Mouse (Mus musculus) E14TG2a.4 (cell line): ENCODE data around the gene Mrpl2.

ENCODE experiments used
- H3K27me3 ChIP-seq: 2 replicates; pipeline ENCODE4 v1.6.1; 2014; ENCODE audit warnings: low read length, control low read depth; ENCODE audit not compliant: insufficient read depth
- H3K36me3 ChIP-seq: 2 replicates; pipeline ENCODE4 v1.6.1; 2014; ENCODE audit warnings: low read length, control low read depth; ENCODE audit not compliant: insufficient read depth
- H3K4me1 ChIP-seq: replicated peaks from 2 replicates; pipeline ENCODE4 v1.6.1; 2014; ENCODE audit warnings: low read depth, low read length, control low read depth
- H3K4me3 ChIP-seq: replicated peaks from 2 replicates; pipeline ENCODE4 v1.5.1; 2014; ENCODE audit warnings: mild to moderate bottlenecking, low read length
- H3K9me3 ChIP-seq: 2 replicates; pipeline ENCODE4 v1.6.1; 2014; ENCODE audit warnings: low read length, control low read depth
- CTCF ChIP-seq: conservative IDR thresholded peaks from 2 replicates; pipeline ENCODE4 v1.5.1; 2014; ENCODE audit warnings: low read length
- NANOG ChIP-seq: IDR thresholded peaks from 2 replicates; pipeline ENCODE4 v1.6.1; 2014; ENCODE audit warnings: borderline replicate concordance, low read length, mixed read lengths
- POU5F1 ChIP-seq: IDR thresholded peaks from 2 replicates; pipeline ENCODE4 v1.6.1; 2014; ENCODE audit warnings: low read length, borderline replicate concordance

Gene Mrpl2

DNA sequence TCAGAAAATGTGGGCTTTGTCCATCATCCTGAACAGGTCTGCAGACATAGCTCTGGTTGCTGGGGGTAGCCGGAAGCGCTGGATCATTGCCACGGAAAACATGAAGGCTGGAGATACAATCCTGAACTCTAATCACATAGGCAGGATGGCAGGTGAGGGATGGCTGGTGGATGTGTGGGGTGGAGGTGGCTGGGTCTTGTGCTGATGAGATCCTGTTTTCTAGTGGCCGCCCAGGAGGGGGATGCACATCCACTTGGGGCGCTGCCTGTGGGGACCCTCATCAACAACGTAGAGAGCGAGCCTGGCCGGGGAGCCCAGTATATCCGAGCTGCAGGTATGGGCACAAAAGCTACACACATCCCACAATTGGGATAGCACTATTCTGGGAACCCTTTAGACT, 2.4 kb downstream of the Mrpl2 start:
- TF ChIP-seq NANOG, result no peak
- TF ChIP-seq CTCF, result no peak
- TF ChIP-seq POU5F1, result no peak
- Histone ChIP-seq H3K9me3 (no peaks in the 10 kb centered on the region), H3K27me3 (peaks cover 3% of the 10 kb centered on the region; the same call in 1 of the 2 replicates), H3K36me3 (peaks cover 43% of the 10 kb centered on the region), H3K4me1 (peaks cover 75% of the 10 kb centered on the region), H3K4me3 (no peak overlapping the region)

GRCm38 (mm10) chr17:46649811-46650210, 3.8 kb downstream of the Mrpl2 start:
- TF ChIP-seq POU5F1 (no peak), NANOG (no peak), CTCF (no peak)
- peaks cover 77% of the 10 kb centered on the region for H3K4me1 ChIP-seq

DNA sequence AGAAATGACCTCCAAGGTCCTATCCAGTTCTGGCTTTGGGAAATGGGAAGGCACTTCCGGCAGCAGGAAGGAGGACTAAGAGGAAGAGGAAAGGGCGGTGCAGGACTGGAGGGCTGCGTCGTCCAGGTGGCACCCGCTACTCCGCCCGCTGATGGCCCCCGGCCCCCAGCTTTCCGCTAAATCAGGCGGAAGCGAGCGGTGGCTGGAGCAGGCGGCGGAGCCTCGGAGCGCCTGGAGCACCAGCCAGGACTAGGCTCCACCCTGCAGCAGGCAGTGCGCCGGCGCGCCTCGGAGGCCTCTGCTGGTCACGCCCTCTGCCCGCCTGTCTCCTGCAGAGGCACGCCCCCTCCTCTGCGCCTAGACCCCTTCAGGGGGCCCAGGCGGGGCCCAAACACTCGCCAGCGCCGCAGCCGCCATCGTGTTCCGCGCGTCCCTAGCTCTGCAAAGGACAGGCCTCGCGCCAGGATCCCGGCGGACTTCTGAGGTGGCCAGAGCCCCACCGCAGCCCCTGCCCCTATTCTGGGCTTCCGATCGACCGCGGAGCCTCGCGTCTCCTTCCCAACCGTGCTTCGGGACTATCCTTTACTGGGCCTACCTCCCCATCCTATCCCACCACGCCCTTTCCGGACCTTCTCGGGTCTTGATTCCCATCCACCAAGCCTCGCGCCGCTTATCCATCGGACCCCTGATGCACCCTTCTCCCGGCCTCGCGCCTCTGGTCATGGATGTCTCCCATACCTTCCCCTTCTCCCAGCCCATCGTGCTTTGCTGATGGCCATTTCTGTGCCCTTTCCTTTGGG, 4.4 kb downstream of the Mrpl2 start, which contains the start of gene Cul7:
Gene Cul7 (plus strand): TSS at position 106 of the 800 bp plus-strand sequence.
- TF ChIP-seq NANOG (no peak), CTCF (no peak), POU5F1 (no peak)
- H3K4me3 ChIP-seq, result peak within 1 kb of the TSS; percentile 86

More at GRCm38 (mm10) chr17:46649811-46650210, 3.8 kb downstream of the Mrpl2 start:
- H3K27me3 ChIP-seq, result peaks cover 3% of the 10 kb centered on the region; the same call in 1 of the 2 replicates
- H3K9me3 ChIP-seq, result no peaks in the 10 kb centered on the region
- peaks cover 57% of the 10 kb centered on the region for H3K36me3 ChIP-seq
- peak overlapping the region; percentile 86 for H3K4me3 ChIP-seq

DNA sequence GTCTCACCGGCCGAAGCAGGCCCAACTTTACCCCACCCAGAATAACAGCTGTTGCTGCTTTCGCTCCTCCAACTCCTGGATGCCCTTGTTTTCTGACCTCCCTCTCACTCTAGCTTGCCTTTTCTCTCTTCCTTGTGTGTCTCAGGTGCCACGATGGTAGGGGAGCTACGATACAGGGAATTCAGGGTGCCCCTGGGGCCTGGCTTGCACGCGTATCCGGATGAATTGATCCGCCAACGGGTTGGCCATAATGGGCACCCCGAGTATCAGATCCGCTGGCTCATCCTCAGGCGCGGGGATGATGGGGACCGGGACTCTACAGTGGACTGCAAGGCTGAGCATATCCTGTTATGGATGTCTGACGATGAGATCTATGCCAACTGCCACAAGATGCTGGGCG, 5.3 kb downstream of the Mrpl2 start:
- TF ChIP-seq POU5F1 (no peak), CTCF (no peak), NANOG (no peak)
- H3K4me3 ChIP-seq, result peak overlapping the region; percentile 86

More for the DNA sequence above, 4.4 kb downstream of the Mrpl2 start, which contains the start of gene Cul7:
- peaks cover 3% of the 10 kb centered on the region; the same call in 1 of the 2 replicates for H3K27me3 ChIP-seq
- peaks cover 60% of the 10 kb centered on the region for H3K36me3 ChIP-seq
- no peaks in the 10 kb centered on the region for H3K9me3 ChIP-seq
- peaks cover 73% of the 10 kb centered on the region for H3K4me1 ChIP-seq

DNA sequence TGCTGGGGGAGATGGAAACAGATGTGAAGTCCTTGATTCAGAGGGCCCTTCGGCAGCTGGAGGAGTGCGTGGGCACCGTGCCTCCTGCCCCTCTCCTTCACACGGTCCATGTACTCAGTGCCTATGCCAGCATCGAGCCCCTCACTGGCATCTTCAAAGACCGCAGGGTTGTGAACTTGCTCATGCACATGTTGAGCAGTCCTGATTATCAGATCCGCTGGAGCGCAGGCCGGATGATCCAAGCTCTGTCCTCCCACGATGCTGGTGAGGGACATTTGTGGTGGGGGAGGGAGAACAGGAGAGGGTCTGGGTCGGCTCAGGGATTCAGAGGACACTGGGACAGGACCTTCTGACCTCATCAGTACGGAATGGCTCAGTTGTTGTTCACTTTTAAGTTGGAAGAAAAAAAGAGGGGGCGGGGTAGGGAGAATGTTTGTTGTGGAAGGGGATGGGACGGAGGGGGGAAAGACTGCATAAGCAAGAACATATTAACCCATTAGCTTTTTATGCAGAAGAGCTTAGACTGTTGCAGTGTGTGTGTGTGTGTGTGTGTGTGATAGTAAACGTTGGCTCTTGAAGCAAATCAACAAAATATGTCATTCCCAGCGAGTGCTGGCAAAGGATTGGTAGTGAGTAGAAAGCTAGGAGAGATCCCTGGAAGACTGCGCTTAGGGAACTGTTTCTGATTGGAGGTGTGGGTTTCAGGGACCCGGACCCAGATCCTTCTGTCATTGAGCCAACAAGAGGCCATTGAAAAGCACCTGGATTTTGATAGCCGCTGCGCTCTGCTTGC, 5.9 kb downstream of the Mrpl2 start:
- peaks cover 74% of the 10 kb centered on the region for H3K36me3 ChIP-seq
- no peaks in the 10 kb centered on the region for H3K9me3 ChIP-seq
- H3K27me3 ChIP-seq, result peaks cover 3% of the 10 kb centered on the region; the same call in 1 of the 2 replicates
- no peak for TF ChIP-seq NANOG
- TF ChIP-seq CTCF, result no peak
- no peak for TF ChIP-seq POU5F1
- H3K4me1 ChIP-seq, result peaks cover 83% of the 10 kb centered on the region
- H3K4me3 ChIP-seq, result peak overlapping the region; percentile 86

More for the DNA sequence above, 5.3 kb downstream of the Mrpl2 start:
- H3K4me1 ChIP-seq, result peaks cover 81% of the 10 kb centered on the region
- peaks cover 3% of the 10 kb centered on the region; the same call in 1 of the 2 replicates for H3K27me3 ChIP-seq
- H3K36me3 ChIP-seq, result peaks cover 69% of the 10 kb centered on the region
- no peaks in the 10 kb centered on the region for H3K9me3 ChIP-seq

GRCm38 (mm10) chr17:46656054-46656453, 10.0 kb downstream of the Mrpl2 start:
- peaks cover 87% of the 10 kb centered on the region for H3K36me3 ChIP-seq
- H3K9me3 ChIP-seq, result no peaks in the 10 kb centered on the region
- H3K4me3 ChIP-seq, result no peak overlapping the region
- TF ChIP-seq CTCF (no peak), POU5F1 (no peak), NANOG (no peak)
- H3K4me1 ChIP-seq, result peaks cover 81% of the 10 kb centered on the region
- peaks cover 3% of the 10 kb centered on the region; the same call in 1 of the 2 replicates for H3K27me3 ChIP-seq

GRCm38 (mm10) chr17:46661351-46661750, 15.3 kb downstream of the Mrpl2 start:
- TF ChIP-seq CTCF, result no peak
- no peak for TF ChIP-seq POU5F1
- no peak for TF ChIP-seq NANOG
- H3K27me3 ChIP-seq, result no peaks in the 10 kb centered on the region

GRCm38 (mm10) chr17:46661981-46662380, 16.0 kb downstream of the Mrpl2 start:
- no peak overlapping the region for H3K4me3 ChIP-seq
- H3K36me3 ChIP-seq, result peaks cover 95% of the 10 kb centered on the region
- no peaks in the 10 kb centered on the region for H3K27me3 ChIP-seq
- no peaks in the 10 kb centered on the region for H3K9me3 ChIP-seq
- H3K4me1 ChIP-seq, result peaks cover 52% of the 10 kb centered on the region
- no peak for TF ChIP-seq CTCF
- no peak for TF ChIP-seq NANOG
- TF ChIP-seq POU5F1, result no peak

More at GRCm38 (mm10) chr17:46661351-46661750, 15.3 kb downstream of the Mrpl2 start:
- Histone ChIP-seq H3K36me3 (peaks cover 94% of the 10 kb centered on the region), H3K4me3 (no peak overlapping the region), H3K9me3 (no peaks in the 10 kb centered on the region), H3K4me1 (peaks cover 52% of the 10 kb centered on the region)

DNA sequence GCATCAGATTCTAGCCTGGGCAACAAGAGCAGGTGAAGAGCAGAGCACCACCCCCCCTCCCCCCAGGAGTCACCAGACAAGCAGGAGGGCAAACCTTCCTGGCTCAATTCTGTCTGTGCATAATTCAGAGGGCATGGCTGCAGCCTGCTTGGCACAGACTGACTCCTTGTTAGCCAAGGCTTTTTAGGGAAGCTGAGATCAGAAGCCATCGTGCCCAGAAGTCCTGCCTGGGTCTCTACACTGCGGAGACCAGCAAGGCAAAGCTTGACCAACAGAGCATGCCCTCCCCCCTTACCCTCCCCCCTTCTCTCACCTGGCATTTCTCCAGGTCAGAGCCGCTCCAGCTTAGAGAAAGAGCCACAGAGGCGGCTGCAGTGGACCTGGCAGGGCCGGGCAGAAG, 16.7 kb downstream of the Mrpl2 start:
- Histone ChIP-seq H3K36me3 (peaks cover 92% of the 10 kb centered on the region), H3K4me1 (peaks cover 49% of the 10 kb centered on the region), H3K9me3 (no peaks in the 10 kb centered on the region), H3K27me3 (no peaks in the 10 kb centered on the region), H3K4me3 (no peak overlapping the region)
- TF ChIP-seq NANOG (no peak), CTCF (no peak), POU5F1 (no peak)
